Mouse (Mus musculus) yolk sac, embryonic 10.5 days (tissue): Measurements from ENCODE around the gene Cnksr1.

Source experiments
- DNase-seq: peaks from one replicate; pipeline ENCODE4 v3.0.0-alpha.2; 2017; ENCODE audit warnings: low spot score

Gene Cnksr1

DNA sequence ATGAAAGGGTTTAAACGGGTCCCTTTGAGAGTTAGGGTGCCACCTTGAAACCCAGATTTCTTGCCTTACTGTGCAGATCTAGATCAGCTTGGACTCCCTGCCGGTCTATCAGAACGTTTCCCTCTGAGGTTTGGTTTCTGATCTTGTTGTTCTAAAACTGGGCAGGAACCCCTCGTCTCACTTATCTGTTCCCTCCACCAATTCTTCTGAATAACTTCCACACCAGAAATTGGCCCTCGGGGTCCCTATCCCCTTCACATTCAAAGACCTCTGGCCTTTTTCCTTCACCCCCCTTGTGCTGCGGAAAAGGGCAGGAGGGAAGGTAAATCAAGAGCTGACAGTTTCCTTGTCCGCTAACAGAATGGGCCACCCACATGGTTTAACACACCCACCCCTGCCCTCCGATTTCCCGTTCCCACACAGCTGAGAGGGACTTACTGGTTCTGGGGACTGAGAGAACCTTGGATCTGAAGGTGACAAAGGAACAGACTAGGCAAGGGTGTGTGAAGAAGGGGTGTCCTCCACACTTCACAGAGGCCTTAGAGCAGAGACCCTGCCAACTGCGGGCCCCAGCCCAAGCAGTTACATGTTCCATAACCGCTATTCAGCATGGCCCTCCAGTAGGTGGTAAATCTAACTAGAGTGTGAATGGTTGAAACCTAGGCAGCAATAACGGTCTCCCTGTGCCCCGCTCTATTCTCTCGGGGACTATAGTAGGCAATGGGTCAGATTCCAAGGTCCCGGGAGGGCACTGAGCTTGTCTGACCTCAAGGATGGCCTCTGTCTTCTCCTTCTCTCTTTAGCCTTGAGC, 14.9 kb upstream of the Cnksr1 start:
- no peak for DNase-seq

GRCm38 (mm10) chr4:134252131-134252910, 14.1 kb upstream of the Cnksr1 start:
- no peak for DNase-seq

GRCm38 (mm10) chr4:134251241-134252130, 13.3 kb upstream of the Cnksr1 start:
- DNase-seq: no peak

DNA sequence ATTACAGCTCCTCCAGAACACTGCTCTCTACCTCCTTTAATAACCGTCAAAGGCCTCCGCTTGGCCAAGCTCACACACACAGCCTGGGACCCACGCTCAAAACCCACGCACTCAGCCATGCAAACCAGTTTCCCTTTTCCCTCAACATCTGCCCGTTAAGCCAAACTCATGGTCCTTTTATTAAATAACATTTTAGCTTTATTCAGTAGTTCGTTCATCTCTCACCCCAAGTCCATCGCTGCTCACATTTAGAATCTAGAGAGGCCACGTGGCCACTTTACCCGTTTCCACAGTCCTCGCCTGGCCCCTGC, 12.7 kb upstream of the Cnksr1 start:
- no peak for DNase-seq

DNA sequence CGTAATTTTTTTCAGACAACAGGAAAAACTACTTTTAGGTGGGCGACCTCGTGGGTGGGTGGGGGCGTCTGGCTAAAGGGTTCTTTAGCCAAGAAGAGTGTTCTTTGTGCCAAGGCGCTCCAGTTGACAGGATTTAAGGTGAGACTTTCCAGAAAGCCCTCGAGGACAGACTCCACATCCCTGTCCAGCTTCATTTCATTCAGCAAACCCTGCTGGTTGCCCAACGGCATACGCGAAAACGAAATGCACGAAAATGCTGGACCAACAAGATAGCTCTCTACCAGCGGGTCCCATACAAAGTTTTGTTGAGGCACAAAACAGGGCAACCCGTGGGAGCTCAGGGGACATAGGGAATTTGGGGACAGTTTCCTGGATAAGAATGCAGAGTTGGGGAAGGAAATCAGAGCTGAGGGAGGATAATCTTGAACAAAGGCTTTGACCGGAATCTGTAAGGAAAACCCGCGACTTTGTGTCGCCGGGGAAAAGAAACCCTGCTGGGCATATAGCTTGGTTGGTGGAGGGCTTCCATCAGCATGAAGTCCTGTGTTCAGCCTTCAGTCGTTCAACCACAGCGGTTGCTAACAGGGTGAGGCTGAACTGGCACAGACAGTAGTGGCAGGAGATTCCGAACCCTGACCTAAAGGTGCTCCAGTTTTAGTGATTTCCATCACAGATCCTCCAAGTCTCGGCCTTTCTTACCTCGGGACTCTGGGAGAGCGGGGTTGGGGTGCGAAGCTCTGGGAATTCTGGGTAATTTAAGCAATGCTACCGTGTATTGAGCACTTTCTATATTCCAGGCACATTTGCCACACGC, 12.1 kb upstream of the Cnksr1 start:
- no peak for DNase-seq

- no peak for DNase-seq
These were observed 11.5 kb upstream of the Cnksr1 start for GRCm38 (mm10) chr4:134249651-134250050.

DNA sequence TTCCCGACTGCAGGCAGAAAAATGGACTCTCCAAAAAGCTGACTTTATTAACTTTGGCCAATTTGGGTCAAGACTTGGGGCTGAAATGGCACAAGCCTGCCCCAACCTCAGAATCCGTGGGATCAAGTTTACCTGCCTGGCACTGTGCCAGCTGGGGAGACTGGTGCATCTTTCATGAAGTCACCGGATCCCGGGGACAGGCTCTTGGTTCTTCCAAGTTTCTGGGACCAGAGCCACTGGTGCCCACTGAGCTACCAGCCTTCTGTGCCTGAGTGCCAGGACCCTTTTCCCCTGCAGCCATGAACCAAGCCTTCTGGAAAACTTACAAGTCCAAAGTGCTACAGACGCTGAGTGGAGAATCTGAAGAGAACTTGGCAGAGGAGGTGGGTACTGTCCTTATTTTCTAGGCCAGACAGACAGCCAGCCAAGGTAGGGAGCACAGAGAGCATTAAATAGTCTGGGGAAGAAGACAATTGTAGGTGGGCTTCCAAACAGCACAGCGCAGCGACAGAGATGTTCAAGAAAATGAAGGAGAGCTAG, 8.6 kb upstream of the Cnksr1 start, which contains the start of gene Gm30191:
Gm30191 (plus strand) TSS at position 217 of the 540 bp plus-strand sequence.
- no peak for DNase-seq

- no peak for DNase-seq
These were observed 8.1 kb upstream of the Cnksr1 start for GRCm38 (mm10) chr4:134246256-134246655.

GRCm38 (mm10) chr4:134245148-134245843, 7.1 kb upstream of the Cnksr1 start, which contains the start of gene Zfp593:
Zfp593 (minus strand) TSS chr4:134245592.
- peak; percentile 92 for DNase-seq

DNA sequence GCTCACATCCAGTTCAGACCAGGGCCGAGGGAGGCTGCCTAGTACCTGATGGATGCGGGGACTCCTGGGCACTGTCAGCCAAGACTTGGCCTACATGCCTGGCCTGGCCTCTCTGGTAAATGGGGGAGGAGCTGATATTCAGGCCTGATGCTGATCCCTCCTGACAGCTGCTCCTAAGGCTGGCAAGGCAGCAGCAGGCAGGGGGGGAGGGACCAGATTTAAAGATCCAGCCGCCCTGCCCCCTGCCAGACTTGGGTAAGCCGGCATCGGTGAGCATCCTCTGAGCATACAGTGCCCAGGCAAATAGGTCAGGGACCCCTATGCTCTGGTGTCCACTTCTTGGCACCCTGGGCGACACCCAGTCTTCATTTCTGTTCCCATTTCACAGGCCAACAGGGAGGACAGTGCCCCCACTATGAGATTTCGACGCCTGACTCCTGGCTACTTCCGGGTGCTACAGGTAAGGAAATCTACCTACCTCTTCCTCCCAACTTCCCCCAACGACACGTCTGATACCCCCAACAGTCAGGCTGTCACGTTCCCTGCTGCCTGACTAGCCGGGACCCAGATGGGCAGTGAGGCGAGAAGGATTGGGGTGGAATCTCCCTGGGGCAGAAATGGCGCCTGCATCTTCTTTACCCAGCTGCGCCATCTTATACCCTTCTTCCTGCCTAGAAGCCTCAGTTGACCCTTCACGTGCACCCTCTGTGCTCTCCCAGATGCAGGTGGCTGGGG, 5.5 kb upstream of the Cnksr1 start, which contains the start of gene E130218I03Rik:
E130218I03Rik (plus strand) TSS at position 147 of the 735 bp plus-strand sequence.
- no peak for DNase-seq

DNA sequence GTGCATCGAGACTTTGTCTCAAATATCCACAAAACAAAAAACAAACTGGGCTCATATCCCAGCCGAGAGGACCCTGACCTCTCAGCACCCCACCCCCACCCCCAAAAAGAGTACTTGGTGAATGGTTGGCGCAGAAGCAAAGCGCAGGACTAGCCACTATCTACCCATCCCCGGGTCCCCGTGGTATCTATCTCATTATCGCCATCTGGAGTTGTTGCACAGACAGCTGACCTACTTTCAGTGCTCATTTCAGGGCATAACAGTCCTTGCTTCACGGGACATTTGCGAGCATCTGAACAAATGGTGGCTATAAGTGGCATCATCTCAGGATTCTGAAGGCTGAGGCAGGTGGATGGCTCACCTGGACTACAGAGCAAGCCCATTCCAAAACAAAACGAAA, 487 bp upstream of the Cnksr1 start:
- no peak for DNase-seq

GRCm38 (mm10) chr4:134237582-134238278, 469 bp downstream of the Cnksr1 start:
- DNase-seq: no peak

- DNase-seq: no peak
These were observed 3.3 kb downstream of the Cnksr1 start for GRCm38 (mm10) chr4:134234876-134235275.

DNA sequence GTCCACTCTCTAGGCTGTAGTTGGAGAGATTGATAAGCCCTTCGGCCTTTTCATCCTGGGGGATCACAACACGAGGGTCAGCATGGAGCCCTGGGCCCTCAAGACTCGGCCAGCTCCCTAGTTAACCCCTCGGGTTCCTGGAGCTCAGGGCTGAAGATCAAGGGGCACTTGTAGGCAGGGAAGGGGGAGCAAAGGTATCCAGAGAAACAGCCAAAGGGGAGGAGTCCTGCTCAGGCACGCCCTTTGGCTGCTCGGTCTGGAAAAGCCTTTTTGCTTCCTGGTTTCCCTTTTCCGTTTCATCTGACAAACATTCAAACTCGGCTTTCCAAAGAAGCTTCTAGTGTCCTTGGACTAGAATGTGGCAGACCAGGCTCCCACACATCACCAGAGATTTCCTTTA, 7.8 kb downstream of the Cnksr1 start:
- DNase-seq: no peak

- no peak for DNase-seq
These were observed 11.0 kb downstream of the Cnksr1 start, which contains the start of gene Catsper4 for GRCm38 (mm10) chr4:134227194-134227593. Catsper4 (minus strand) TSS chr4:134227383.

GRCm38 (mm10) chr4:134222793-134223600, 15.2 kb downstream of the Cnksr1 start:
- no peak for DNase-seq

- no peak for DNase-seq
These were observed 31.6 kb downstream of the Cnksr1 start for GRCm38 (mm10) chr4:134206488-134207053.
